Mouse (Mus musculus) heart, postnatal 4 days (tissue): Measurements from ENCODE around the gene Adgrg2. TPM values are rescaled to one million over a fixed set of nuclear protein-coding genes. Genes with fewer than 3 reads are reported as not detected.
A peak's percentile ranks its signal among the peaks of the same experiment; 100 is the strongest.

Source experiments
- DNase-seq: peaks from one replicate; pipeline ENCODE4 v3.0.0; 2021
- total RNA-seq, 2 experiments: library from RNA; stranded (reverse); gene quantifications; 2 replicates each; pipeline ENCODE4 v1.2.3; 2021

Adgrg2 gene
- total RNA-seq, 2 experiments from 2014 or later, result 0.64 to 1.3 TPM

GRCm38 (mm10) chrX:160502048-160503041 lies 111.9 kb downstream of the Adgrg2 start, which contains the start of gene Phka2:
Phka2 (plus strand) TSS chrX:160502166.
- peak; percentile 85 for DNase-seq

GRCm38 (mm10) chrX:160509046-160509445 lies 118.6 kb downstream of the Adgrg2 start:
- DNase-seq, result no peak

DNA sequence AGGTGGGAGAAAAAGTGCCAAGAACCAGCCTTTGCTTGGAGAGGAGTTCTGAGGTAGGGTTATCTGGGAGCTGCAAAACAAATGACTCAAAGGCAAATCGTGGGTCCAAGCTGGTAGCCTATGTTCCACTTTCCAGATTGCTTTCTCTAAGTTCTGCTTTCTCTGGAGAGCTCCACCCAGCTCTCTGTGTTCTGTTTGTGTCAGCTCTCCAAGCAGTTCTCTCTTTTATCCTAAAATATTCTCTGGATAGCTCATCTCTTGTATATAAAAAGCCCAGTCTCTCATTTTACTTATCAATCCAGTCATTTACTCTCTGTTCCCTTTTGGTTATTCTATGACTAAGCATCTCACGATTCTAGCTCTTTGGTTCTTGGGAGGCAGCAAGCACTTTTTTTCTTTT lies 119.7 kb downstream of the Adgrg2 start:
- no peak for DNase-seq

DNA sequence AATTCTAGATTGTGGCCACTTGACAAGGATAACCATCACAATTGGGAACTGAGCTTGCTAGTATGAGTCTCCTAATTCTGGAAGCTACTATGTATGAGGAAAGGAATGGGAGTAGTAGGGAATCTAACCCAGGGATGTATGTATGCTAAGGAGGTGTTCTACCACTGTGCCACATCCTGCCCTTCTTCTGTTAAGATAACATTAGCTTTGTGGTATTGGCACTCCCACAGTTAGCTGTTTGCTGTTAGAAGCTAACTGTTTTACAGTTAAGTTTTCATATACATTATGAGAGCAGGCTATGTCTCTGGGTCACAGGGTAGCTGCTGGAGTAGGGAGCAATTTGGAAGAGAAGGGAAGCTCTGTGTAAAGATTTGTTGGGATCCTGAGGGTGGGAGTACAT lies 125.5 kb downstream of the Adgrg2 start:
- no peak for DNase-seq

DNA sequence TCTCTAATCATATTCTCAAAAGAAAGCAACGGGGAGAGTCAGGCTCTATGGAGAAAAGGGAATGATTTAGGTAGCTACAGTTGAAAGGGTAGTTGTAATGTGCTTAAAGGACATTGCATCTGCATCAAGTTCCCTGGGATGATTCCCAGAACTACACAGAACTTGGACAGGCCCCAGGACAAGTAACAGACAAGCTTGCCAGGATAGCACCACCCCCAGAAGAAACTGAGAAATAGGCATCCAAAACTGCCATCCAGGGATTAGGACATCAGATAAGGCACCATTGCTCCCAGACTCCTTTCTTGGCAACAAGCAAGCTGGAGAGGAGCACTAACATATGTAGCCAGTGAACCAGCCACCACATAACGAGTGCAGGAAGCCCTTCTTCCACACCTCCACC lies 152.3 kb downstream of the Adgrg2 start:
- DNase-seq, result no peak

Other genes with a start within 250 kb of the Adgrg2 start
- gene Phka2, start 111.5 kb downstream of the Adgrg2 start, total RNA-seq, result 10 to 100 TPM; 31.1 to 32.9 TPM